Mouse (Mus musculus) spleen, postnatal 4 days (tissue): ENCODE data around the gene Spdl1.
"Not testable (repeated sequence)": the region's sequence is repeated elsewhere in the genome, so short reads cannot be mapped to it uniquely, and the experiment has no call there.

Source experiments
- DNase-seq, 2 experiments: peaks; one replicate each; pipeline ENCODE4 v3.0.0; 2022; ENCODE audit warnings: low spot score in 2 of 2

The Spdl1 gene

DNA sequence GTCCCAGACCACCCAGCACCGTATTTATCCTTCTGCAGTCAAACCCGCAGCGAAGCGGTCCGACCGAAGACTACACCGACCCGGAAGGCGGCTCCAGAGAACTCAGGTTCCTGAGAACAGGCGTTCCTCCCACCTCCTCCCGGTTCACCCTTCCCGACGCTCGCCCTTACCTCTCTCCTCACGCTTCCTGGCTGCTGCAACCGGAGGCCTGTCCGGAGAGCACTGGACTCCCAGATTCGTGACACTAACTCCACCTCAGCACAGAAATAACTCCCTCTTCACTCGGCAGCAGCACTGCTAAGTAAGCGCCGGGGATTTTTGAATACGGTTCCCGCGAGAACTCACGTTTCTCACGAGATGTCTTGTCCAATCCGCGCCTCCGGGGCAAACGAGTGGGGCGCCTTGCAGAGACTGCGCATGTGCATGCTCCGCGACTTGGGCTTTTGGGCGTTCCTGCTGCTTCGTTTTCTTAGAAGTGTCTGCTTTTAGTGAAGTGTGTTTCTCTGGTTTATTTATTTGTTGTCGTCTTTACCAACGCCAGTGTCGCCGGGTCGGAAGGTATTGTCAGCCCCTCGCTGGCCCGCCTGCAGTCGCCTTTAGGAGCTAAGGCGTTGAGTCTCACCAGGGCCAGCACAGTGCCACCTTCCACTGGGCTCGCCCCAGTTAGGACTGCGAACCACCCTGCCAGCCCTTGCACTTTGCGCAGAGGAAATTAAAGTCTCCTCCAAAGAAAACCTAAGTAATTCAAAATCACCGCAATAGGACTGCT is at the start of gene Spdl1:
Gene Spdl1 (minus strand): TSS at position 324 of the 769 bp plus-strand sequence.
- DNase-seq: peak; percentile 95 to 98

DNA sequence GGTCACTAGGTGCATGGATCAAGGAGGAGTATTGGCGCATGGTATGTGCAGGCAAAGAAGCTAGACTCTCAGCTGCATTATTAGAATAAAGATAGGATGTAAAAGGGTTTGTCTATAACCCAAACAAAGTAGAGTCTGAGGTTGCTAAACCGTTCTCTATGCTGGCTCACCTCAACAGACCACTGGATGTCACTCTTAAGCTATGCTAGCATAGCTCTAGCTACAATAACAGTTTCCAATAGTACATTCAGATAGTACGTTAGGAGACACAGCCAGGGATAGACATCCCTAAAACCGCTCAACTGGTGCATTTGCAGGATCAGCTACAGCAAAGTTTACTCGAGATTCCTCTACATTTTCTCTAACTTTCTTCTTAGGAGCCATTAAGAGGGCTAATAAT is 48.1 kb upstream of the Spdl1 start:
- no peak for DNase-seq

DNA sequence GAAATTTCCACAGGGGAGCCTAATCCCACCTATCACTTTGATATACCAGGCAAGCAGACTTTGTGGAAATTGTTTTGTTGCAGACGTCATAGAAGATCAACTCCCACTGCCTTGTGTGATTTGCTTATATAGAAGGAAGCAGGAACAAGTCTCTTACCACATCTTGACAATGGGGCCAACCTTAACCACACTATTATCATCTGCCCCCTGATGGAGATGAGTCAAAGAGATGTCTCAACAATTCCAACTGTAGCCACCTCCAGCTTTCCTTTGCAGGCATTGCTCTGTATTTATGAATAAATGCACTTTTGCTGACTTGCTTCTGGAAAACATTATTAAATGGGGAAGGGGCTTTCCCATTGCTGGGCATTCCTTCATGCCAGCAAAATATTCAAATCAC is 46.2 kb upstream of the Spdl1 start:
- DNase-seq: no peak

DNA sequence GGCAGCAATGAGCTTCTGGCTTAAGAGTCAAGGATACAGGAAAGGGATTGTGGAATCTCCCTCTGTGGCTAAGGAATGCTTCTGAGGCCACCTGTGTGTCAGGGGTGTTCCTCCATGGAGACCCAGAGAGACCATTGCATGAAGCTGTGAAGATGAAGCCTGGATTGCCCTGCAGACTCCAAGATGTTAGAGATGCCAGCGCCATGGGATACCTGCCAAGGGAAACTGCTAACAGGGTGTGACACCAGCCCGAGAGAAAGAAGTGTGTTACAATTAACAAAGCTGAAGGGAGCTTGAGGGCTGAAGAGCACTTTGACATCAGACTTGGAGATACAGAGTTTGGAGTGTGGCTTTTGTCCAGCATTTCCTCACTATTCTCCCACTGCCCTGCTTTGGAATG is 40.4 kb upstream of the Spdl1 start:
- no peak for DNase-seq

DNA sequence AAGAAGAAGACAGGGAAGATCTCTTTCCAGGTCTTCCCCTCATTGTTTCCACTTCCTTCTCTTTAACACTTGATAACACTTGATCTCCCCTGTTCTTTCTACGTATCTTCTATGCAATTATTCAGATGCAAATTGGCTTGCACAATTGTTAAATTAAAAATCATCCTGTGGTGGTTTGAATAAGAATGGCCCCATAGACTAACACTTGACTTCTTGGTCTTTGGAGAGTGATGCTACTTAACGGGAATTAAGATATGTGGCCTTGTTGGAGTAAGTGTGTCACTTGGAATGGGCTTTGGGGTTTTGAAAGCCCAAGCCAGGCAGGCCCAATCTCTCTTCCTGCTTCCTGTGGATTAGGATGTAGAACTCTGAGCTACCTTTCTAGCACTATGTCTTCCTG is 39.0 kb upstream of the Spdl1 start:
- no peak for DNase-seq

DNA sequence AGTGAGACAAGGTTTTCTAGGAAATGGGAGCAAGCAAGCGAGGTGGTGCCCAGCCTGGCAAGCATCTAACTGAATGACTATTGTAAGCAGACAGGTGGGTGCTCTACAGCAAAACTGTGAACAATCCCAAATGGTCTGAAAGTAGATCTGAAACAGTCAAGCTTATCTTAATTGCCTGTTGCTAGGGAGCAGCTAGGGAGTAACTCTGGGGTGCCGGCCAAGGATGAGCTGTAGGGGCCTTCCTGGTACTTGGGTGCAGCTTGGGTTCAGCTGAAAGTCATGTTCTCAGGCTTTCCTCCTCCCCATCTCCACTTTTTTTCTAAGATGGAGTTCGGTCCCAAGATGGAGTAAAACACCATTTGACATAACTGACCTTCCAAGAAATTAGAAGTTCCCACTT is 38.5 kb upstream of the Spdl1 start:
- no peak for DNase-seq

DNA sequence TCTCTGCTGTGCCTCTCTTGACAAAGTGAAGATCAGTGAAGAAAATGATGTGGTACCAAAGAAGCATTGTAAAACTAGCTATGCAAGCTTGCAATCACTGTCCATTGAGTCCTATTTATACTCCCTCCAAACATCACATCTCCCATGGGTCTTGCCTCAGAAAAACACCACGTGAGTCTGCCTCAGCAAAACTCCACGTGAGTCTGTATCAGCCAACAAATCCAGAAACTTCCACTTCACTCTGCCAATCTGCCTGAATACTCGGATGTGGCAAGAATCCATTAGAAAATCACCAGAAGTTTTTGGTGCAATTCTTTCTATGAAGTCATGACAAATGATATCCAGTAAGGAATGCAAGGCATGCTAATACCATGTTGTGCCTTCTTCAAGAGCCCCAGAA is 38.0 kb upstream of the Spdl1 start:
- no peak for DNase-seq

DNA sequence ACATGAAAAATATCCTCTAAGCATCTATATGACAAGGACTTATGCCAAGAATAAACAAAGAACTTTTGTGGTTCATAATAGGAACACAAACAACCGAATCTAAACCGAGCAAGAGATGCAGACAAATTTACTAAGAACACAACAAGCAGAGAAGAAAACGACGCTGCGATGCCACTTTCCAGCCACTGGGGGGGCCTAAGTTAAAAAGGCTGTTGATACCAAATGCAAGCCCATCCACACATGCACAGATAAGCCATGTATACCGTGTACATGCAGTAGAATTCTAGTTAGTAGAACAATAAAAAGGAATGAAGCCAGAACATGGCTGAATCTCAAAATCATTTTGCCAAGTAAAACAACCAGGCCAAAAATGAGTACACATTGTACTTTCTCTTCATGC is 35.2 kb upstream of the Spdl1 start:
- DNase-seq: no peak

DNA sequence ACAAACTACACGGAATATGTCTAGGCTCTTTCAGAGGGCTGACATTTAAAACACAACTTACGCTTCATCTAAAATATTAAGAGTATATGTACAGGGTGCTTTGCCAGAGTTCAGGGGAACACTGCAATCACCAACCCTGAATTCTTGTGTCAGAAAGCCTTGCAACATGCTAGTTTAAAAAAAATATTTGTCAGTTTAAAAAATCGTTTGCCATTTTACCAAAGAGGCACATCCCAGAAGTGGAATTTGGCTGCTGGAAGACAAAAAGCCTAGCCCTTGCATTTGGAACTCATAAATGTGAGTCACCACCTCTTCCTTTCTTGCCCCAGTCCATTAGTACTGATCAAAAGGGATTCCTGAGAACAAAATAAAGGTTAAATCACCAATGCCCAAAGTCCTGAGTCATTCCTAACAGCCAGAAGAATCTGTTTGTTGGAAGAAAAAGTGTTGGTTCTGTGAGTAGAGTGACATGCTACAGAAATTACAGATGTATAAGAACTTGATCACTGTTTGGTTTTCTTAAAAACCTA is 32.4 kb upstream of the Spdl1 start:
- DNase-seq: no peak

DNA sequence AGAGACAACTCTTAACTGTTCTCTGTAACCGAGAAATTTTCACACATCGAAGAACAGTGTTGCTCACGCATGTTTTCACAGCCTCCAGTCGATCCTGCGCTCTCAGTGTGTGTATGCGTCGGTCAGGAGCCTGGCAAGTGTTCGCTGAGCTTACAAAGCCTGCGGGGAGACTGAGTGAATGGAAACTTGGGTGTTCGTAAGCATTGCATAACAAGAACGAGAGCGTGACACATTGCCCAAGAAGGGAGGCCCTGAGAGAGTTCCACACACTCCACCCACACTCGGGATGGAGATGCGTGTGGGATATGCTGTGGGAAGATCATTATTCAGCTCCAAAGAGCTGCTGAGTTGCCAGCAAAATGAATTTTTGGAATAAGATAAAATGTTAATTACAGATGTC is 31.7 kb upstream of the Spdl1 start:
- DNase-seq: no peak

DNA sequence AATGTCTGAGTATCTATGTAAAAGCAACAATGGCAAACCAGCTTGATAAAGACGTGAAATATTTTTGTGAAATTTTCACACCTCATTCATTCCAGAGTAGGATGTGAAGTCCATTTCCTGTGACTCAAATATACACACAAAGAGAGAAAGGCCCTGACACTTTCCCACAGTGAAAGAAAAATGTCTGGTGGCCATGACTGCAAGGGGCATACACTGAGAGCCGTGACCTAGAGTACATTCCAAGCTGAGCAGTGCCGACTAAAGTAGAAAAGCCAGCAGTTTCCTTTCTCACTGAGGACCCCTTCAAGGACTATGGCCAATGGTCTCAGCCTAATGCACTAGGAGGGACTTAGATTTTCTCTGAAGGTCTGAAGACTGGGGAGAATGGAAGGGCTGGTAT is 23.2 kb upstream of the Spdl1 start:
- no peak for DNase-seq

DNA sequence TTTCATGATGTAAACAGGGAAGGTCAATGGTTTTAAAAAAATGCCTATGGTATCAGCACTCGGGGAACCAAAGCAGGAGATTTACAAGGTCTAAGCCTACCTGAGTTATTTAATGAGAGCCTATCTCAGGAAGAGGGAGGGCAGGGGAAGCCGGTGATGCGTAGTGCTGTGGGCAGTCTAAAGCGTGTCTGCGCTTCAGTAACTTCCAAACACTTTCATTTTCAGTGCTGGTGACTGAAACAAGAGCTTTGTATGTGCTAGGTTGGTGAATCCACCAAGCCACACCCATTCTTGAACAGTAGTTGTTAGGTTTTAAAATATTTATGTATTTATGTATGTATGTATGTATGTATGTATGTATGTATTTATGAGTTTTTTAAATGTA is 12.8 kb upstream of the Spdl1 start:
- no peak for DNase-seq

DNA sequence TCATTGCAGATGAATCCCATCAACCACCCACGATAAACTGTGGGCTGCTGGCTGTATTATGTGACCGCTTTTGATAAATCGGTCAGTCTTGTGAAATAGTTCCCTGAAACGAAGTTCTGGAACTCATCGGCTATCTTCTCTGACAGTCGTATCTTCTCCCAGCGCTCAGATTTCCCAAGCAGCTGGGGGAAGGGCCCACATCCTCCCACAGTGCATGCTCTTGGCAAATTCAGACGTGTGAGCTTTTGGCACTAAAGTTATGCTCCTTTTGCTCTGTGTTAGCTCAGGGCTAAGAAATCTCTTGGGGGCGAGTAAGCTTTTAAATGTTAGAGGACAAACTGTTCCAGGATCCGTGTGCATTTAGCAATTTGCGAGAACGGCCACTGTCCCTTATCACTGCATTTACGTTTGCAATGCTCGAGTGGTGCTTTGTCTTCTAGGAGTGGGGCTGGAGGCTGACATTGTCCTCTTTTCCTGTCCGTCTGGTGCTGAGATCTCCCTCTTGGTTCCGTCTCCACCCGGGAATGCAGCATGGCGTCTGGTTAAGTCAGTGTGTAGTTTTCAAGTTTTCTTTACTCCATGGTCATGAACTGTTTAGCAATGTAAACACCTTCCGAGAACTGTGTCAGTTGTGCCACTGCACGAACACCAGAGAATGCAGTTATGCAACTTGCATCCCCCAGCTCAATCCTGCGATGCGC is 12.3 kb upstream of the Spdl1 start:
- DNase-seq: no peak

DNA sequence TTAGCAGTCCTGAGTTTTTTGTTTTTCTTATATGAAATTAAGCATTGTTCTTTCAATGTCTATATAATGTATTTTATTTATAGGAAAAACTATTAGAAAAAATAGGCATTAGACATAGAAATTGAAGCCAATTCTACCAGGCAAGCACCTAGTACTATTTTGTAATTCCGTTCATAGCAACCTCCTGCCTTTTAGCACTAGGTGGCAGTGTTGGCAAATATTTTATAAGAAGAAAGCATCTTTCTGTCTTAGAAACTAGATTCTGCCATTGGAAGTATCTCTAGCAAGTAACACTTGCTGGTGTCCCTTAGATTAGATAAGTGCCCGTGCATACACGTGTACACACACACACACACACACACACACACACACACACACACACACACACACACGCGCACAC is 10.1 kb upstream of the Spdl1 start:
- DNase-seq: no peak

DNA sequence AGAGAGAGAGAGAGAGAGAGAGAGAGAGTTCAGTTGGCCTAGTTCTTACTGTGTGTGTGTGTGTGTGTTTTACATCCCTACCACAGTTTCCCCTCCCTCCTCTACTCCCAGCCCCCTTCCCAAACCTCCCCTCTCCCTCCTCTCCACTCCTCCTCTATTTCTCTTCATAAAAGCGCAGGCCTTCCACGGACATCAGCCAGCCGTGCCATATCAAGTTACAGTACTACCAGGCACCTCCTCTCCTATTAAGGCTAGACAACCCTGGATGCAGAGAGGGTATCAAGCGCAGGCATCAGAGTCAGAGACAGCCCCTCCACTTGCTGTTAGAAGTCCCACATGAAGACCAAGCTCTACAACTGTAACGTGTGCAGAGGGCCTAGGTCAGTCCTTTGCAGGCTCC is 6.8 kb upstream of the Spdl1 start:
- DNase-seq: no peak

DNA sequence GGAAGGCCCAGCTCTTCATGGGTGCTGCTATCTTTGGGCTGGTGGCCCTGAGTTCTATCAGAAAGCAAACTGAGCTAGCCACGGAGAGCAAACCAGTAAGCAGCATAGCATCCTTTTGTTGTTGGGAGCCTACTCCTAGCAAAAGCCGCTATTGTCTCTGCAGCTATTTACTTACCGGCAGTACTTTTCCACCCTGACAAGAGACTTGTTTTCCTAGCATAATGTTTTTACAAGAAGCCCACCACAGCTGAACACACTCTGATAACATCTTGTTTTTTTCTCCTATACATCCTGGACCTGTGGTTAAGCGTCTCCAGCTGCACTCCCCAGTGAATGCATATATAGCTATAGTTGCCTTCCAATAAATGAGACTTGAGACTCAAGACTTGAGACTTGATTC is 5.6 kb upstream of the Spdl1 start:
- no peak for DNase-seq

DNA sequence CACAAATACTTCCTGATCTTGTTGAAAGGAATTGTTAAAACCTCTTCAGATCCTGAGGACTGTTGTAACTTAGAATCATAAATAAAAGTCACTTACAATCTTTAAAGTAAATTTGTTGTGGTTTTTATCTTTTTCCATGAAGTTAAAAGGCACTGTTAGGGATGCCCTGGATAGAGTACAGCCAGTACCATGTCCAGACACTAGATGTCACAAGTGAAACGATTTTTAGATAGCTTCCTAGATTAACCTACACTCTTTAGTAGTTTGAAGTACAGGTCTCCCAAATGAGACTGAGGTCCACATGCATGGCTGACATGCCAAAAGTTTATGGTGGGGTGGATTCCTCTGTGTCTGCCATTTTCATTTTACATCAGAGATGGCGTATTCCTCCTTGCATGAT is 2.8 kb upstream of the Spdl1 start:
- no peak for DNase-seq

DNA sequence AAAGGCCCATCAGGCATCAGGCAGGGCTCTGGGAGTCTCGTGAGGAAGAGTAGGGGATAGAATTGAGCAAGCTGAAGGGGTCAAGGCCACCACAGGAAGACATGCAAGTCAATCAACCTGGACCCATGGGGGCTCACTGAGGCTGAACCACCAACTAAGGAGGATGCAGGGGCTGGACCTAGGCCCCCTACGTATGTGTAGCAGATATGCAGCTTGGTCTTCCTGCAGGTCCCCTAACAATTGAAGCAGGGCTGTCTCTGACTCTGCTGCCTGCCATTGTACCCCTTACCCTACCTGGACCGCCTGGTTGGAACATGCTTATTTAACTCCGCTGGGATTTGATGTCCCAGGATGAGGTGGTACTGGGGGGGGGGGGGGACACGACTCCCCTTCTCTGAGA is 763 bp downstream of the Spdl1 start:
- no peak for DNase-seq

DNA sequence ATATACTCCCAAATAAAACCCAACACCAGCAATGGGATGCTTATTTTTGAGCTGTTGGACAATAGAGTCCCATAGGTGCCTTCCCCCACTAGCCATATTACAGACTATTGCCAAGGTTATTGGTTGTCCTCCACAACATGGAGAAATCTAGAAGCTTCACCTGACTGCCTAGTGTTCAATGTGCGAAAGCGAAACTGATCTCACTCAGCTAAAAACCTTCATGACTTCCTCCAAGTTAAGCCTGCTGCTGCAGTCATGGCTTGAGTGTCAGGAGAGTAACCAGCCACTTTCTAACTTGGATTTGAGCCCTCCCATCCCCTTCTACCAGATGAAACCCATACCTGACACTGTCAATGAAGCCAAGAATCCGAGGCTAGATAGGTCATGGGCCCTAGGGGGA is 5.6 kb downstream of the Spdl1 start:
- DNase-seq: no peak

DNA sequence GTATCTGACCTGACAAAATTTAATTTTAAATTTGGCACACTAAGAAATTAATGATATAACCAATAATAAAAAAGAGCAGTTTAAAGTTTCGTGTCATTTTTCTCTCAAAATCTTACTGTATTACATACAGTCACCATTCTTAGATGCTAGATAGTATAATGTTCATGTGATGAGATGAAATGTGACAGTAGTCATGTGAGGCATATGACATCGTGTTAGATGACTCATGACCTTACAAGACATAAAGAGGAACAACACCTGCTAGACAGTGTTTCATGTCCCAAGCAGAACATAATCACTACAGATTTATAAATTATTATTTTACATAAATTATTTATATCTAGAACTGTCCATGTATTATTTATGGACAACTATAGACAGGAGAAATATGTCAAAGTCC is 6.5 kb downstream of the Spdl1 start:
- DNase-seq: no peak

DNA sequence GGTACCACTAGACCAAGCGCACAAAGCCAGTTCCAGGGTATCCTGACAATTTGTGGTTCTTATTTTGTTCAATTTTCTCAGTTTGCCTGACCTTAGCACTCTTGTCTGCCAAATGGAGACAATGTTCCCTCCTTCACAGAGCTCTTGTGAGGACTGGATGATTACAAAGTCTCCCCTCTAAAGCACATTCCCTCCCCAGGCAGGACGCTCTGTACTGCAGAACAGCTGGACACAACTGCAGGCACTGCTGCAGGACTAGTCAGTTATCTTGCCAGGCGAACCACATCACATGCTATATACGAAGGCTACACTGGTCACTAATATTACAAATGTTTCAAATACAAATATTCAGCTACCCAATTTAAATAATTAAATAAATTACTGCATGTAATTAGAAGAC is 8.7 kb downstream of the Spdl1 start:
- DNase-seq: no peak

DNA sequence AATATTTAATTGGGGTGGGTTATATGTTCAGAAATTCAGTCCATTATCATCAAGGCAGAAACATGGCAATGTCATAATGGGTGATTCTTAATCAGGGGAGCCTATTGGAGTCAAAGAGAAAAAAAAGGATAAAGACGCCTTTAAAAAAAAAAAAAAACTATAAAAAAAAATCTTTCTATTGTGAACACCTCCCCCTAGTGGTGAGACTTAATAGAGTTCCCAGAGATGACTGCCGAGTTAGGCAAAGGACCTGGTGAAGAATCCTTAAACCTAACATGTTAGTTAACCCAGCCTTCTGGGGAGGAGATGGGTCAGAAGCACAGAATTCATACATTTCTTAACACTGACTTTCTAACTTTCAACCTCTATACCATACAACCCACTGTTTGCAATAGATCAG is 18.7 kb downstream of the Spdl1 start:
- no peak for DNase-seq

DNA sequence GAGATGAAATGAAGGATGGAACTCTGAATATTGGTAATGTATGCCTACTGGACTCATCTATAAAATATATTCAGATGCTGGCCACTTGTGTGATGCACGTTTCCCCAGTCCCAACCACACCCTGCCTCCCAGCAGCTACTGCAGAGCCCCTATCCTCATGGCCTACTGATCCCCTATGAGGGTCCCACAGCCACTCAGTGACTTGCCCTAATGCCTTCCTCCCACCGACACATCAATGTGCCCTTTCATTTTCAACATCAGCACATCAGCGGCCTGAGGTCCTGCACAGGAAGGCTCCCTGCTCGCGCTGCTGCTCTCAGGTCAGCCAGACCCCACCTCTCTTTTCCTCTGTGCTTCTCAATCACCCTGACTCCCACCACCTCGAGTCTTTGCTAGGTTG is 19.1 kb downstream of the Spdl1 start:
- DNase-seq: no peak

DNA sequence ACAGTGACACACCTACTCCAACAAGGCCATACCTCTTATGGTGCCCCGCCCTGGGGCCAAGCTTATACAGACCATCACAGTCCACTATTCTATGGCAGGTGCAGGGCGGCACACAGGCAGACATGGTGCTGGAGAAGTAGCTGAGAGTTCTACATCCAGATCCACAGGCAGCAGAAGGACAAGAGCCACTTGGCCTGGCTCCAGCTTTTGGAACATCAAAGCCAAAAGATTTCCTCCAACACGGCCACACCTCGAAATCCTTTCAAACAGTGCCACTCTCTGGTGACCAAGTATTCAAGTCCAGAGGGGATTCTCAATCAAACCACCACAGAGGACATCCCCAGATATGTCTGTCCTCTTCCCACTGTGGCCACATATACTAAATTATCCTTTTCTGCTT is 28.4 kb downstream of the Spdl1 start:
- not testable (repeated sequence) for DNase-seq
